Mouse (Mus musculus) E14TG2a.4 (cell line): ENCODE results near the gene Dkk3.

Experiments used
- CTCF ChIP-seq: conservative IDR thresholded peaks from 2 replicates; pipeline ENCODE4 v1.5.1; 2014; ENCODE audit warnings: low read length
- NANOG ChIP-seq: IDR thresholded peaks from 2 replicates; pipeline ENCODE4 v1.6.1; 2014; ENCODE audit warnings: borderline replicate concordance, low read length, mixed read lengths

DNA sequence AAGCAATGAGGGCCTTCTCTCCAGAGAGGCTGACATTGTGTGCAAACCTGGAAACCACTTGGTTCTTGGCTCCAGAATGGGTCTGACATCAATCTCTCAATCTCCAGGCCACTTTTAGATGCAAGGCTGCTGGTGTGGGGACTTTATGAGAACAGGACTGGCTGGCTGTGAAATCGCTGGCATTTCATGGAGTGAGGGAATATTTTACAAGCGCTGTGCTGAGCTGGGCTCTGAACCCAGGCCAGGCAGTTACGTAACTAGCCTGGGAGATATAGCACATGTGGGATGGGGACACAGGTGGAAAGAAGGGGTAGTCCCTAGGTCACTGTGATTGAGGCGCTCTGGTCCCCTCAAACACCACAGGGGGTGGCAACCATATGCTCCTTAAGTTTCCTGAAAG, 33.4 kb upstream of the Dkk3 start:
- TF ChIP-seq CTCF (no peak), NANOG (no peak)
